Mouse (Mus musculus) thymus, postnatal 25 days (tissue): ENCODE measurements around the gene Gpbp1.
A peak's percentile ranks its signal among the peaks of the same experiment; 100 is the strongest.

Experiments
- DNase-seq: peaks from one replicate; pipeline ENCODE4 v3.0.0; 2022

The Gpbp1 gene

DNA sequence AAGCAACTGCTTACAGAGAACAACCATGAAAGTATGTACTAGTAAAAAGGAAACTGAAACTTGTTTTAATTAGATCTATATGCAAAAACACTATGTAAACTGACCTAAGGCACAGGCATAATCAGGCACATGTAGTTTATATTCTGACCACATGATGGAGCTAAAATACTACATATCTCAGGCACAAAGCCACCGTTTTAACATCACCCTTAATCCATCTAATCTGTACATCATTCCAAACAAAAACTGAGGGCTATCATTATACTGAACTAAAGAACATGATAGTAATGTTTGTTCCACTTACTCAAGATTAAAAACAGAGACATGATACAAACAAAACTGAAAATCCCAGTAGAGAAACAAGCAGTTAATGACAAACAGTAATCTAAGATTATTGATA is 28.5 kb downstream of the Gpbp1 start:
- no peak for DNase-seq

DNA sequence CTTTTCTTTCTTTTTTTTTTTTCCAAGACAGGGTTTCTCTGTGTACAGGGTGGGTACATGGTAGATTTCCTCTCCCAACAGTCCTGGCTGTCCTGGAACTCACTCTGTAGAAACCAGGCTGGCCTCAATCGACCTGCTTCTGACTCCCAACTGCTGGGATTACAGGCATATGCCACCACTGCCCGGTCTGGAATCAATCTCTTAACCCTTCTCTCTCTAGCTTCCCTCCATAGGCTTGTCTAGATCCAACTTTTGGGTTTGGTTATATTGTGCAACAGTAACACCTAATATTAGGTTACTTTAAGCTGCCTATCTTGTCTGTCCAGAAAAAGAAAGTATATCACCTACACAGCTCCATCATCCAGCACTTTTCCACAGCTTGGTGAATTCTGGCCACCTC is 33.1 kb downstream of the Gpbp1 start:
- no peak for DNase-seq

DNA sequence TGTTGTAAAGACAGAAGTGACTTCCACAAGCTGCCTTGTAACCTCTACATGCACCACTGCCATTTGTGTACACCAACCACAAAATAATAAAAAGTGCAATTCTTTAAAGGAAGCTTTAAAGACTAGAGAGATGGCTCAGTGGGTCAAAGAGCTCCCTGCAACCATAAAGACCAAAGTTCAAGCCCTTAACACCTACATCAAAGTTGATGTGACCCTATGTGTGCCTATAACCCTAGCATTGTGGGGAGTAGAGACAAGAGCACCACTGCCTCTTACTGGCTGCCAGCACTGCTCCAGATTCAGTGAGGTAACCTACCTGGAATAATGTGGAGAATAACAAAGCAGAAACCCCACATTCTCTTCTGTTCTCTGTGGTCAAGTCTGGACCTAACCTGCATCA is 45.6 kb downstream of the Gpbp1 start:
- DNase-seq, result no peak

DNA sequence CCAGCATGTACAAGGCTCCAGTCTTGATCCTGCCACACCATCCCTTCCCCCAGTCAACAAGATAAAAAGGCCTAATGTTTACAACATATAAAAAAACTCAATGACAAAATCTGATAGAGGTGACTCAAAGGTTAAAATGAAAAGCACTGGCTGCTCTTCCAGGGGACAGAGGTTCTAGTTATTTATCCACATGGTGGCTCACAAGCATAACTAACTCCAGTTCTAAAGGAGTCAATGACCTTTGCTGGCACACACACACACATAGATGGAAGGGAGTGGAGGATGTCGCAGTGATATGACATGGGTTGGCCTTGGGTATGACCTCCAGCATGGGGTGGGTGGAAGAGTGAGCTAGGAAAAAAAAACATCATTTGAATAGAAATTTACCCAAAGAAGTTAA is 58.7 kb downstream of the Gpbp1 start:
- DNase-seq, result no peak

DNA sequence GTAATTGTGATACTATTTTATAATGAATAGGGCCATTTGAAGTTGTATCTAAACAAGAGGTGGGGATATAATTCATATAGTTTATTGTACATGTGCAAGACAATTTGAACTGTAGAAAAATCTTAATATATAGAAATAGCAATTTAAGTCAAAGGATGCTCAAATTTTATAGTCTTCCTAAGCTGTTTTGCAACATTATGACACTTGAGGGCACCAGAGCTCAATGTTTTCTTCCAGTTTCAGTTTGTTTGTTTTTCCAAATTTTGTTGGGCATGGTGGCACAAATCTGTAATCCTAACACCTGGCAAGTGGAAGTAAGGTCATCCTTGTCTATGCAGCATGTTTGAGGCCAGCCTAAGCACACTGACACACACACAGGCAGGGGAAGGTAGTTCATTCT is 68.6 kb downstream of the Gpbp1 start:
- DNase-seq, result no peak

DNA sequence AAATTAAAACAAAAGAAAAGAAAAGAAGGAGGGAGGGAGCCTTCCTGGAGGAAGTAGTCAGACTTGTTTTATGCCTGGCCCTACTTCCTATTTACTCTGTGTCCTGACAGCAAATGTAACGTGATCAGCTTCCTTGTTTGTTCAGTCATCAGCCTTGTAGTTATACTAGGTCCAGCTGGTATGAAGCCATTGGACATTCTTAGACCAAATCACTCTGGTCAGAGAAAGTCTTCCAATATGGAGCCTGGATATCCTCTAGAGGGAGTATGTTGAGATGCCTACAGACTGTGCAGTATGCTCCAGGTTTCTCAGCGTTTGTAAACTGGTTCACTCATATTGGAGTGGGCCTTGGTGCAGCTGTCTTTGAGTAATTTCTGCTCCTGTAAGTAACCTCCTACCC is 71.8 kb downstream of the Gpbp1 start:
- no peak for DNase-seq

DNA sequence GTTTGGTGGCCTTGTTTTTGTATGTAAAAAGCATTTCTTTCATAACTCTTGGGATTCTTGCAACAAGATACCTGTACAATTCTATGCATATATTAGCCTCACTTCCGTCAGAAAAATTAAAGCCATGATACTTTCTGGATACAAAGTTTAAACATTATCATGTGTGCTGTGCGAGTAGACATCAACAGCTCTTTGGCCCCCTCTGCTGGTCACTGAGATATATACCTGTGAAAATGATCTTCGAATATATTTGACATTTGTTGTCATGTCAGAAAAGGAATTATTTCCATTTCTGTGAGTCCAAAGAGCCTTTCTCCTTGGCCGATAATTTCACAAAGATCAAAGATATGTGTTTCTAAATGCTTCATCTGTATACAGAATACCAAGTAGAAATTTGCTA is 76.8 kb downstream of the Gpbp1 start:
- DNase-seq, result peak; percentile 51

DNA sequence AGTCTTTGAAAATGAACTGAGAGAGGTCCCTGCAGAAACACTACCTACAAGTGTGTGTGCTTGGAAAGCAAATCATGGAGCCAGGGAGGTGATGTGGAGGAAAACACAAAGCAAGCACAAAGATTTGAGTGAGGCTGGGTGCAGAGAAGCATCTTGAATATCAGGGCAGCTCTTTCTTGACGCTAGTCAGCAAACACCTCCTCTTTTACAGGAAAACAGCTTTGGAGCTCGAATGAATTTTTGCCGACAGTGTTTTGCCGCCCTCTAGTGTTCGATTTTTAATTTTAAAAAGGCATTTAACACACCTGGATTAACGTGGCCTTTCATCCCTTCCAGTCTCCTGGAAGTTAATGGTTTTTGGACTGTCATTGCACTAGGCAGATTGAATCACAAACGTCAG is 79.1 kb downstream of the Gpbp1 start:
- DNase-seq, result peak; percentile 20

DNA sequence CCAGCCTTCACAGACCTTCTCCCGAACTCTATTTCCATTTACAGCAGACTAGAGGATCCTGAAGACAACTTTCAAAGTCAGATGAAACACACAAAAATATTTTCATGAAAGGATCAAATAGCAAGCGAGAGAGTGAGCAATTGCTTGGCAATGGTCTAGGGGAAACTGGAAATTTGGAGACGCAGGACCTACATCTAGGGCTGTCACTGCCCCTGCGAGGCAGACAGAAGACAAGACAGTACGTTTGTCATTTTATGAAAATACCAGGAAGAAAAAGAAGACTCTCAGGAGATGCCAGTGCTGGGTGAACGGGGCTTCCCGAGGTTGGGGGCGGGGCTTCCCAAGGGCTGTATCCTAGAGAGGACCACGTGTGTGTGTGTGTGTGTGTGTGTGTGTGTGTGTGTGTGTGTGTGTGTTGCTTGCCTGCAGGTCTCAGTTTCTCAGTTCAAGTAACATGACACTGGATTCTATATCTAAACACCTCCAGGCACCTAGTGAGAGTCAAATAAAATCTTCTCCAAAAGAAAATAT is 83.0 kb downstream of the Gpbp1 start:
- DNase-seq, result no peak

DNA sequence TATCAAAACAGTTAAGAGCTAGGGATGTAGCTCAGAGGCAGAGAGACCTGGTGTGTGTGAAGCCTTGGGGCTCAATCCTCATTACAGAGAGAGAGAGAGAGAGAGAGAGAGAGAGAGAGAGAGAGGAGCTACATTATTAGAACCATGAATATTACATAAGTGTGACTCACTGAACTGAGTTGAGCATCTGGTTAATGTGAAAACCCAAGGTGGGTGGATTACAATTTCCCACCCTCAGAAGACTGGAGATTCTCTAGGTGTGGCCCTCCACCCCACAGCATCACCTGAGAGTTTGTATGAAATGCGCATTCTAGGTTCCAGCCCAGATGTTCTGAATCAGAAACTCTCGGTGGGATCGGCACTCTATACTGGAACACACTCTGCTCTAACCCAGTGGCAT is 84.0 kb downstream of the Gpbp1 start:
- no peak for DNase-seq

DNA sequence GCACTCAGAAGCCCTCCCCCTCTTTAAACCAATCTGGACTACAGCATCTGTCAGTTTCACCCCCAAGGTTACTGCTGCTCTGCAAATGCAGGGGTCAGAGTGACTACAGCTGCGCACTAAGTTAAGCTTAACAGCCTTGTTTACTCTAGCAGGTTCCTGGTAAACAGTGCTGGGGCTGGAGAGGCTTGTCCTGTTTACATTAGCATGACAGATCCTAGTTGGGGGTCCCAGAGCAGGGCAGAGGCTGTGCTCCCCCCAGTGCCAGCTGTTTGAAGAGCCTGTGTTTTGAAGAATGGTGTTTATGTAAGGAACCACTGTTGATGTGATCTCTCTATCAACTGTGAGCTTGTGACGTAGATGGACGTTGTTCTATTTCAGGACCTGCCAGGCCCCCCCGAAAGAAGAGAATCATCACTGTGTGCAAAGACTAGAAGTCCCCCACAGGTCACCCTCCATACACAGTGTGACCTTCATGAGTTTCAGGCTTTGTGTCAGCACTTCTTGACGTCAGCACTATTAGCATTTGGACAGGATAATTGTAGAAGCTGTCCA is 92.2 kb downstream of the Gpbp1 start:
- DNase-seq, result no peak

DNA sequence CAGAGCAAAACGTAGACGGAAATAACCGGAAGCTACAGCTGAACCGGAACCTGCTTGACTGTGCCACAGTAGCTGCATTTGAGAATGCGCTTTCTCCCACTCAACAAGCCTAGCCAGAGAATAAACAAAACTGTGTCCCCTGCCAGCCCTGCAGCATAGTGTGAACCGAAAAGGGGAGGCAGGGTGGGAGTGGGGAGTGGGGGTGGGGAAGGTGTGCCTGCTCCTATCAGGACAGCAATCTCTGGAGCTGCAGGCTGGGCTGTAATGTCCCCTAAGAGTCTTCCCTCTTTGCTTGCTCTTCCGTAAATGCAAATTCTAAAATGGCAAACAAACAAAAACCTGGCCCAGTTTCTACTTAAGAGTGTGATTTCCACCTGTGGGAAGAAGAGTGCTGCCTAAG is 92.8 kb downstream of the Gpbp1 start:
- DNase-seq, result no peak

DNA sequence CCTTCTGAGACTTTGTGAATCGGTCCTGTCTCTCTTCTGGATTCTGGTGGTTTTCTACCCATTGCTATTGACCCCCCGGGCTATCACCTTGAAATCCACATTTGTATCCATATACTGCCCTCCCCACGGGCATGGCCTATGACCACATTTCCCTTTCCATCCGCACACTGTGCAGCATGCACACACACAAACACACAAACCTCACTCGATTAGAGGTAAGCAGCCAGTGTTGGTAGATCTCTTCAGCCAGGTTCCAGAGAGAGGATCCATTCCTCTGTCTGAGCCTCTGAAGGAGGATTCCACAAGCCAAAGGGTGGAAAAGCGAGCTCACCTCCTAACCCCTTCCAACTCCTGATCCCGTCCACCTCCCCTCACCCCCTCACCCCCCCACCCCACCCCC is 94.4 kb downstream of the Gpbp1 start:
- DNase-seq, result no peak

DNA sequence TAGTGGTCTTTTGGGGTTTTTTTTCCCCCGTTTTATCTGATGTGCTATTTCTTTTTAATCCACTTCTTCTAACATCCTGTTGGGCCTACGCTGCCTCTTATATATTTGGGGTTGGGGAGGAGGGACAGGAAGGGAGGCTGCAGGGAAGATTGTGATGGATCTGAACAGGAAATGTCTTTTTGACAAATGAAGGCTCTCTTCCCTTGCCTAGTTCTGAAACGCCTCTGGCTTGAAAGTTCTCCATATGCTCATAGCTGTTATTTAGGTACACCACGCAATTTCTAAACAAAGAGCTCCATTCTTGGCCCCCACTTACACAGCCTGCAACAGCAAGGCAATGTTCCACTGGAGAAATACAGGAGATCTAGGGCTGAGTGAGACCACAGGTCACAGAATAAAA is 95.0 kb downstream of the Gpbp1 start:
- DNase-seq, result no peak

DNA sequence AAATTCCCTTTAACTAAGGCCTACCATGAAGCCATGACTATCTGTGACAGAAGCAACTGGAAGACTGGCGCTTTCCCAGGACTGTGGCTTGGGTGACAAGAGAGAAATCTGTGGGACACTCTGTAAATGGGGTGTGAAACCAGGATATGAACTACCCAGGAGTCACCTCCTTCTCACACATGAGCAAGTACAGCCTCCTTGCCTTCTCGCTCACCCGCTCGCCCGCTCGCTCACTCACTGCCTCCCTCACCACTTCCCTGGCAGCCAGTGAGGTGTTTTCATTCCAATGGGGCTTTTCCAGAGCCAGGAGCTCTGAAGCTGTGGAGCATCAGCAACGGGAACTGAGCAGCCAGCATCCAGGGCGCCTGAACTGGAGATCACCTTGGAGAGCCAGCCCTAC is 95.6 kb downstream of the Gpbp1 start:
- no peak for DNase-seq

DNA sequence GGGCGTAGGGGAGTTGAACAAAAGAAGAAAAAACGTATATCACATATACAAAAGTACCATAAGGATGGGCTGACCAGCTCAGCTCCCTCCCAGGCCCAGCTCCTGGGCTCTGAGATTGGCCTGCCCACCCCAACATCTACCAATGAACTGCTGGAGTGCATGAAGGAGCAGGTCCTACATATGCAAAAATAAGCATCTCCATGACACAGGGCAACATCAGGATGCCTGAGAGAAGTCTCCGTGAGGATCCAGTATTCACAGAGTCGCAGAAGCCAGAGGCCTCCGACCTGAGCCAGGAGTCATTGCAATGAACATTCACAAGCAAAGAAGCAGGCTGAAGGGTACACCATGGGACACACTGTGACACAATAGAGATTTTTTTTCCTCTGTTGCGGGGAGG is 96.5 kb downstream of the Gpbp1 start:
- DNase-seq, result no peak

DNA sequence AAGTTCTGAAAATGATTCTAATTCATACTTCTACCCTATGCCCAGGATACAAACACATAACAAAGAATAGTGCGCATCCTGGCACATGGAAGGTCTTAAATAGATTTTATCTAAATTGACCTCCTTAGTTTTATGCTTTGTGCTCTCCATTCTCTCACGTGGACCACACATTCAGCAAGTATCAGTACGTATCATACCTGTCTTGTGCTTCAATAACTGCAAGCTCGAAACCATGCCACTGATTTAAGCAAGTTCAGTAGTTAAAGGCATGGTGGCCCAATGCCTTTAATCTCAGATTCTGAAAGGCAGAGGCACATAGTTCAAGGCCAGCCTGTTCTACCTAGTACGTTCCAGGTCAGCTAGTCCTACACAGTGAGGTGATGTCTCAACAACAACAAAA is 98.5 kb downstream of the Gpbp1 start:
- no peak for DNase-seq

DNA sequence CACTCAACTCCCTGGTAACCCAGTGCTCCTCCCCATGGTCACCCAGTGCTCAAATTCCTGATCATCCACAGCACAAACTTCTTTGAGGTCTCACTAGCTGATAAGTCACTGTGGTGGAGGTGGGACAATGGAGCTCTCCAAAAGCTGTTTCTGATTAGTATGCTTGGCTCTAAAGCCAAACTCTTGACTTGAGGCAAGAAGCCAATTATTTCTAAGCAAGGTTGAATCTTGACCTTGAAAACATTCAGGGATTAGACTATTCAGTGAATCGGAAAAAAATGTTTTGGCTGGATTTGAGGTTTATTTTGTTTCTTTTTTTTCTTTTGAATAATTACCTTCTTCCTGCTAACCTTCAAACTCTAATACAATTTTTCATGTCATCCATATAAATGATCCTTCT is 98.9 kb downstream of the Gpbp1 start:
- DNase-seq, result no peak

DNA sequence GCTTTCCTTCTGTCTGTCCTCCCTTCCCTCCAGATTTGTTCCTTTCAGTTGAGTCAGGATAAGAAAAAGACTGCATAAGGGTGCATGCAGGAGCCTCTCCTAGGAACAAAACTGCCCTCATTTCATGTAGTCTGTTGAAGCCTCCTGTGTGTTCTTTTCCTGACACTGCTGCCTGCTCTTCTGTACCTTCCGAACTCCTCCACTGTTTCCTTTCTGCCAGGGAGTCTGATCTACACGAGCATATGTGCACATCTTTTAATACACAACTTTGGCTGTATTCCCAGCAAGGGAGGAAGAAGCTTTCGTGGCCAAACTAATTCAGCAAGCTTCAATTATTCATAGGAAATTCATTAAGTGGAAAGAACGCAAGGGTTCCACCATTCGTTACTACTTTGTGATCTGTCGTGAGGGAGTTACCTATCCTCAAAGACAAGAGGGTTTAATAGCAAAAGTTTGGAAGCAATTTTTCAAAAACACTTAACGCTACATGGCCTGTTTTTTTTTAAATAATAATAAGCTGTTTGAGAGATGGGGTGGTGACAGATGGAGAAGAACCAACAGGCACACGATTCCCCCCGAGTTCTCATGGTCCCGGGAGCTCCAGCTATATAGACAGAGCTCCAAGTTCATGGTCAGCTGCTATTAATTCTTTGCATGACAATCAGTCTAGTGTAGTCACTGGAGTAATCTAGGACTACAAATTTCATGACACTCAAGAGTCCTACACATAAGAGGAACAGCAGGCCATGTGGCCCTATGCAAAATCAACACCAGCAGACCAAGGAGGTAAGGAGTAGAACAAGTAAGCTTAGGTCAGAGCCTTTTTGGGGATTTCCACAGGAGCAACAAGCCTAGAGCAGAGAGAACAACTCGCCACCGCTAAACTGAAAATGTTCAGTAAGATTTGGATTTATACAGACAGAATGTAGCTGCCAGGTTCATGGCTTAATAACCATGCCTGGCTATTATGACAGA is 105.6 kb downstream of the Gpbp1 start:
- no peak for DNase-seq
